Mouse (Mus musculus): Measurements from ENCODE around the gene Ate1.

DNA sequence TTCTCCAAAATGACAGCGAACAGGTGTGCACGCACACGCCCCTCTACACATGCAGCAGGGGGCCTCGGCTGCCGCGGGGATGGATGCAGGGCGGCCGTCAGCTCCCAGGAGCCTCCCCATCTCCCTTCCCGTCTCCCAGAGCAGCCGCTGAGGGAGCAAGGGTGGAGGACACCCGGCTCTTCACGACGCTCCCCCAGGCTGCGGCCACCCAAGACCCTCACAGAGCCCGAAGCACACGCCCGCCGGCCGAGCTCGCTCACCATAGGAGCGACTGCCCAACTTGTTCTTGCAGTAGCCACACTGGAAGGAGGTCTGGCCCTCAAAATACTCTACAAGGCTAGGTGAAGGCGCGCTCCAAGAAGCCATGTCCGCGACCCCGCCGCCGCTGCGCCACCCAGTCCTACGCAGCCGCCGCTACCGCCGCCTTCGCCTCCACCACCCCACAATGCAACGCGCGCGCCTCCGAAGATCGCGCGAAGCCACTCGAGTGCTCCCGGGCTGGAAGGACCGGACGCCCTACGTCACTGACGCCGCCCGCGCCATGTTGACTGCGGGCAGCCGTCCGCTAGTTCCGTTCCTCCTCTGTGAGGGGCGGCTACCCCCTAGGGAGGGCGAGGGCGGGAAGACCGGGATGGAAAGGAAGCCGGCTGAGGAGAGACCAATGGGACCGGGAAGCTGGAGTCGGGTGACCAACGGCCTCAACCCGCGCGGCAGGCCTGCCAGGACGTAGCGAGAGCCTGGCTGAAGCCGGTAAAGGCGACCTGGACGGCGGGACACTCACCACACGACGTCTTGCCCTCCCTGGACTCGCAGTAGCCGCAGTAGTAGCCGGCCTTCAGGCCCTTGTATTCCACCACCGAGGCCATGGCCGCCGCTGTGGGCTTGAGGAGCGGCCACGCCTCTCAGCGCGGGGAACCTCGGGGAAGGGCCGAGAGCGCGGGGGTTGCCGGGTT, 797 bp downstream of the Ate1 start:
- no peak for TF ChIP-seq CTCF (IDR thresholded peaks at IDR 0.05; ENCODE audit: borderline replicate concordance, insufficient read depth, low read length)
- peak; percentile 75 for TF ChIP-seq POLR2A (IDR thresholded peaks at IDR 0.05; ENCODE audit: low read depth, low read length)
